Mouse (Mus musculus) heart, postnatal 0 days (tissue): ENCODE measurements around the gene Ints1.

Experiments
- CTCF ChIP-seq: IDR thresholded peaks from 2 replicates; pipeline ENCODE4 v1.5.1; 2016; ENCODE audit warnings: antibody characterized with exemption, control low read depth, low read depth
- EP300 ChIP-seq: IDR thresholded peaks from 2 replicates; pipeline ENCODE4 v1.6.1; 2016; ENCODE audit warnings: antibody characterized with exemption, low read depth

- TF ChIP-seq CTCF: no peak
- no peak for TF ChIP-seq EP300
Observed at GRCm38 (mm10) chr5:139792966-139793337, 17.5 kb upstream of the Ints1 start.
